Mouse (Mus musculus): Measurements from ENCODE around the gene Iapp.
"Not testable (repeated sequence)": the region's sequence is repeated elsewhere in the genome, so short reads cannot be mapped to it uniquely, and the experiment has no call there.

Iapp gene

GRCm38 (mm10) chr6:142298098-142298497 lies at the start of gene Iapp:
Gene Iapp (plus strand): TSS chr6:142298423.
- DNase-seq (ENCODE audit: low read depth, low spot score): no peak

GRCm38 (mm10) chr6:142250738-142251307 lies 47.4 kb upstream of the Iapp start:
- not testable (repeated sequence) for DNase-seq (ENCODE audit: low read depth, low spot score)

- no peak for DNase-seq (ENCODE audit: low read depth, low spot score)
Observed at GRCm38 (mm10) chr6:142275721-142276442, 22.3 kb upstream of the Iapp start.

GRCm38 (mm10) chr6:142289413-142290118 lies 8.7 kb upstream of the Iapp start:
- DNase-seq (ENCODE audit: low read depth, low spot score): no peak

- no peak for DNase-seq (ENCODE audit: low read depth, low spot score)
Observed at GRCm38 (mm10) chr6:142305076-142305475, 6.9 kb downstream of the Iapp start.

GRCm38 (mm10) chr6:142314285-142314684 lies 16.1 kb downstream of the Iapp start:
- no peak for DNase-seq (ENCODE audit: low read depth, low spot score)

GRCm38 (mm10) chr6:142317106-142317505 lies 18.9 kb downstream of the Iapp start:
- no peak for DNase-seq (ENCODE audit: low read depth, low spot score)

- no peak for DNase-seq (ENCODE audit: low read depth, low spot score)
Observed at GRCm38 (mm10) chr6:142322881-142323280, 24.7 kb downstream of the Iapp start, which contains the start of gene Slco1a5. Gene Slco1a5 (minus strand): TSS chr6:142322981.

- no peak for DNase-seq (ENCODE audit: low read depth, low spot score)
Observed at GRCm38 (mm10) chr6:142326598-142326997, 28.4 kb downstream of the Iapp start.

GRCm38 (mm10) chr6:142329201-142329600 lies 31.0 kb downstream of the Iapp start:
- DNase-seq (ENCODE audit: low read depth, low spot score): no peak

GRCm38 (mm10) chr6:142338961-142339360 lies 40.7 kb downstream of the Iapp start:
- no peak for DNase-seq (ENCODE audit: low read depth, low spot score)

- DNase-seq (ENCODE audit: low read depth, low spot score): no peak
Observed at GRCm38 (mm10) chr6:142339576-142339975, 41.4 kb downstream of the Iapp start.

GRCm38 (mm10) chr6:142343561-142343960 lies 45.3 kb downstream of the Iapp start:
- DNase-seq (ENCODE audit: low read depth, low spot score): no peak

GRCm38 (mm10) chr6:142345440-142346038 lies 47.3 kb downstream of the Iapp start, which contains the start of gene Pyroxd1:
Gene Pyroxd1 (plus strand): TSS chr6:142345654.
- DNase-seq (ENCODE audit: low read depth, low spot score): peak; percentile 94

- no peak for DNase-seq (ENCODE audit: low read depth, low spot score)
Observed at GRCm38 (mm10) chr6:142346181-142347110, 48.2 kb downstream of the Iapp start.

- DNase-seq (ENCODE audit: low read depth, low spot score): no peak
Observed at GRCm38 (mm10) chr6:142347431-142348385, 49.5 kb downstream of the Iapp start.

- not testable (repeated sequence) for DNase-seq (ENCODE audit: low read depth, low spot score)
Observed at GRCm38 (mm10) chr6:142352099-142352498, 53.9 kb downstream of the Iapp start.

Data from WW6 (cell line).